Mouse (Mus musculus) brain, adult 10 weeks (tissue): ENCODE measurements around the gene Thap4. TPM values are rescaled to one million over a fixed set of nuclear protein-coding genes. Genes with fewer than 3 reads are reported as not detected.

Experiments
- polyA plus RNA-seq: library from polyadenylated mRNA; stranded (reverse); fragments of 350-450 nt; fragmentation: Illumina TruSeq; extraction: RNeasy Lipid Tissue Mini Kit (QIAGEN cat#74804); gene quantifications from one replicate; pipeline ENCODE4 v1.2.3, GENCODE M21; 2015; ENCODE audit warnings: low read depth, low replicate concordance

Thap4 gene
- polyA plus RNA-seq, result 41.9 TPM

DNA sequence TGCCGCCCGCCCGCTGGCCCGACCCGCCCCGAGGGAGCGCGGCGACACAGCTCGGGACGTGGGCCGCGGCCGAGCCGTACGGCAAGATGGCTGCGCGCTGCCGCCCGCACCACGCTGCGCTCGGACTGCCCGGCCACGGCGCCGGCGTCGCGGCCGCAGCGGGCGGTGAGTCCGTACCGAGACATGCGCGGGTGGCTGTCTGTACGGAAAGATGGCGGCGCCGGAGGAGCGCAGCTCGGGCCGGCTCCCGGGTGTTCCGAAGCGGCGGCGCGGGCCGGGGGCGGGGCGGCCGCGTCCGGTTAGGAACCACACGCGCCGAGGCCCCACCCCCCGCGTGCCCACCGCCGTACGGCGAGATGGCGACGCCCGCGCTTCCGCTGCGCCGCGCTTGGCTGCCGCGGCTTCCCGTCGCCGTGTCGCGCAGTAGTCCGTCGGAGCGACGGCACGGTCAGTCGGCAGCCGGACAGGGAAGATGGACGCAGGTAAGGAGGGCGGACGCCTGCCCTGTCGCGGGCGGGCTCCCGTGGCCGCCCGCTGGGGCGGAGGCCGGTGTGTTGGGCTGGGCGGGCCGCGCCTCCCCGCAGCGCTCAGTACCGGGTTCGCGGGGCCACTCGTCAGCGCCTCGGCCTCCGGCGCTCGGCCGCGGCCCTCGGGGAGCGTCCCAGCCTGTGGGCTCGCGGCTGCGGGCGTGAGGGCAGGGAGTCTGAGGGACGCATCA lies at the start of gene Thap4:
Gene Thap4, minus strand, starts transcription at position 292 of the 718 bp plus-strand sequence.

DNA sequence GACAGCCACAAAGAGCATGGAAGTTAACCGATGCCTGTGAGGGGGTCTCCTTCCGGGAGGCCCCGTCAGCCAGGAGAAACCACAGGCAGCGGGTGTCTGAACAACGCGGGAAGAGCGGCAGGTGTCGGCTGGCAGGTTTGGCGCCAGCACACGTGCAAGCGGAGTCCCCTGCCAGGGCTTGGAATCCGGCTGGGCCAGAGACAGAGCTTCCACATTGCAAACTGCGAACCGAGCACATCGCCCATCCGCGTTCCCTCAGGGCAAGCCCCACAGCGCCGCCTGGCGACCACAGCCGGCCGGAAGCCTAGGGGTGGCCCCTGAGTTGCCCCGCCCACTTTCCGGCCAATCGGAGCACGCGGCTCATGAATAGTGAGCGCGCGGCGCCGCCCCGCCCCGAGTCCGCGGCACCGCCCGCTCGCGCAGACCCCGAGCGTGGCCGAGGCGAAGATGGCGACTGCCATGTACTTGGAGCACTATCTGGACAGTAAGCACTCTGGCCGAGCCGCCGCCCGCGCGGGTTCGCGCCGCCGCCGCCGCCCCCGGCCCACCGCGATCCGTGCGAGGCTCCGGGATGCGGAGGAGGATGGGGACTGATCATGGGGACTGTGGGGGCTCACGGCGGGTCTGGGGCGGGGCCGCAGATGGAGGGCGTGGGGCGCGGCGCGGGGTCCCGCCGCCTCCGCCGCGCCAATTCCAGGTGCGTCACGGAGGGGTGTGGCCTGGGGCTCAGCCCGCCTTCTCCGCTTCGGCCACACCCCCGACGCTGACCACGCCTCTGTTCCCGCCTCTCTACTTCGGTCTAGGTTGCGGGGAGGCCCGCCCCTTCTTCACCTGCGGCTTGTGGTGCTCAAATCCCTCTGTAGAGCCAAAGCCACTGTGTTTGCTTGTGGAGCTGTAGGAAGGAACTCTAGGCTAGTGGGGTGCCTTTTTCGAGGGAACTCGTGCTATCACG lies 49.2 kb upstream of the Thap4 start, which contains the start of gene Ing5:
Gene Ing5, plus strand, starts transcription at position 410 of the 952 bp plus-strand sequence.

GRCm38 (mm10) chr1:93801741-93802238 lies 47.1 kb upstream of the Thap4 start, which contains the start of gene Dtymk:
Gene Dtymk (minus strand): TSS chr1:93801934.

DNA sequence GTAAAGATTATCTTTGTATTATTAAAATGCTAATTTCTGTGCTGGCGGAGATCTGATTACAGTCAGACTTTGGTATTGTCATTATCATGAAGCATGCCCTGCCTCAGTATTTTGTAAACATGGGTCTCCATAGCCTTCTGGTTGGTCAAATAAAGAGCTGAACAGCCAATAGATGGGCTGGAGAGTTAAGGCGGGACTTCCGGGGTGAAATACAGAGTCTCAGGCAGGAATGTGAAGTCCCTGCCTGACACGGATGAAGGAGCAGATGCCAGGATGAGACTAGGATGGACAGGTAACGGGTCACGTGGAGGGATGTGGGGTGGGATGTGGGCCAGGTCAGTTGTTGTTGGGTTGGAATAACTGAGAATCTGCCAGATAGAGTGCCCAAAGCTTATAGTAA lies 3.4 kb downstream of the Thap4 start, which contains the start of gene Atg4b:
Gene Atg4b, plus strand, starts transcription at position 211 of the 400 bp plus-strand sequence.

DNA sequence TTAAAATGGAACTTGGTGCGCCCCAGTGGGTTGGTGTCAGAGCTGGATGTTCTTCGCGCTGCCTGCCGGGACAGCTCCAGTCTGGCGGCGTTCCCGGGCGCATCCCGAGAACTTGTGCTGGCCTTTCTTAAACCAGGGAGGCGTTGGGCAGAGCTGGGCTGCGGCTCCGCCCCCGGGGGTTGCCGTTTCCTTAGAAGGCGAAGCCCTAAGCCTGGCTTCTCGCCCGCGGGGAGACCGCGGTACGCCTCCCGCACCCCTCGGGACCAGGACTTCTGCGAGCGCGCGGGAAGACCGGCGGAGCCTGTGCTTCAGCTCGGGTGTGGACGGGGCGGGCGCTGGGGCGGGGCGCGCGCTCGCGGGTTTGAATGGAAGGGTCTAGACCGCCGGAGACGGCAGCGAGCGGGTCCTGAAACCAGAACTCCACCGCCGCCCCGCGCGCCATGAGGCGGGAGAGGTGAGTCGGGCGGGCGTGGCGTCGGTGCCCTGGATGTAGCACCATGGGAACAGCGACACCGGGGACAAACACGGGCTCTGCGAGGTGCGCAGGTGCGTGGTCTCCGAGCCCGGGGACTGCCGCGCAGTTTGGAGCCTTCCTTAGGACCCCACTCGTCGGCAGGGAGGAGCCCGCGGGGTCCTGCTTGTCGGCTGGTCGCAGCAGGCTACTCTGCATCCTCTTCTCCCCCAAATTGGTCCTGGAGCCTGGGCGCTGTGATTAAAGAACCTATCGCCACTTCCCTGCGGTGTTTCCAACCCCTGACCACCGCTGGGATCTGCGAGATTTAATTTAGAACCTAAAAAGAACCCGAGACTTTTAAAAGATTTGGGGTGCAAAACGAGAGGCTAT lies 69.0 kb downstream of the Thap4 start, which contains the start of gene Bok:
Gene Bok, plus strand, starts transcription at position 260 of the 844 bp plus-strand sequence.

GRCm38 (mm10) chr1:93658559-93658958 lies 96.1 kb downstream of the Thap4 start, which contains the start of gene Stk25:
Gene Stk25 (minus strand): TSS chr1:93658659.

Other genes with a start within 250 kb of the Thap4 start
- gene Farp2, start 242.8 kb downstream of the Thap4 start, polyA plus RNA-seq, result 5.6 TPM
- gene Stk25, start 96.2 kb downstream of the Thap4 start, polyA plus RNA-seq, result 382 TPM
- 74.7 TPM for gene Bok, start 69.2 kb downstream of the Thap4 start, polyA plus RNA-seq
- gene Atg4b, start 3.4 kb downstream of the Thap4 start, polyA plus RNA-seq, result 69.7 TPM
- 63.4 TPM for gene Dtymk, start 47.1 kb upstream of the Thap4 start, polyA plus RNA-seq
- gene Ing5, start 49.1 kb upstream of the Thap4 start, polyA plus RNA-seq, result 8.7 TPM
- 12.0 TPM for gene D2hgdh, start 70.0 kb upstream of the Thap4 start, polyA plus RNA-seq
- gene Gal3st2, start 106.4 kb upstream of the Thap4 start, polyA plus RNA-seq, result not detected
- gene Gal3st2b, start 163.4 kb upstream of the Thap4 start, polyA plus RNA-seq, result not detected
- gene Gal3st2c, start 235.6 kb upstream of the Thap4 start, polyA plus RNA-seq, result not detected